Mouse (Mus musculus): ENCODE results near the gene Cxcr5.
"Not testable (repeated sequence)": the region's sequence is repeated elsewhere in the genome, so short reads cannot be mapped to it uniquely, and the experiment has no call there.

Cxcr5 gene

DNA sequence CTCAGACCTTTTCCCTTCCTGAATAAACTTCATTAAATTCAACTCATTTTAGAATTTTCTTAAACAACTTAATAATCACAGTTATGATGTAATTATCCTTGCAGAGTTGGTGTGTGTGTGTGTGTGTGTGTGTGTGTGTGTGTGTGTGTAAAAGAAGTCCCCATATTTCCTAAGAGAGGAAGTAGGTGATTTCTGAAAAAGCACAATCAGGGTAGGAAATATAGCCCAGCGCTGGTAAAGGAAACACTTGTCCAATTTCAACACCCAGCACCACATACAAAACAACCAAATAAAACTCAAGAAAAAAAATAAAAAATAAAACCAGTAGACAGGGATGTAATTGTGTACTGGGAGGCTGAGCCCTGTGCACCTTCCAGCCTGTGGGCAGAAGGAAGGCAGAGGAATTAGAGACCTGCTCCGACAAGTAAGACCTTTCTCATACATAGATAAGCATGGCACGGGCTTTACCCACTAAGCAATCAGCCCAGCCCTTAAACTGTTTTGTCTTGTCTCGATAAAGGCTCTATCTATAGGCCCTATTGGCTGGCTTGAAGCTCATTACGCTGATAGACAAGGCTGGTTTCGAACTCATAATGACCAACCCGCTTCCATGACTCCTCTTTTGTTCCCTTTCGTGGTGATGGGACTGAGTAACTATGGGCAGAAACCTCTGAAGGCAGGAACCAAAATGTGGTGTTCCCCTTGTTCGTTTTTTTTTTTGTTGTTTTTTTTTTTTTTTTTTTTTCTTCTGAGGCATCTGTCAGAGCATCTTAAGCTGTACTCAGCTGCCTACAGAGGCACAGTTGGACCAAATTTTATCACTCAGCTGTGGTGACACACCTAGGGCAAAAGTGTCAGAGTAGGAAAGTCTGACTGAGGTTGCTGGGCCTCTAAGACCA, 25.8 kb upstream of the Cxcr5 start:
- peak; percentile 41 for DNase-seq (ENCODE audit: low read depth)

DNA sequence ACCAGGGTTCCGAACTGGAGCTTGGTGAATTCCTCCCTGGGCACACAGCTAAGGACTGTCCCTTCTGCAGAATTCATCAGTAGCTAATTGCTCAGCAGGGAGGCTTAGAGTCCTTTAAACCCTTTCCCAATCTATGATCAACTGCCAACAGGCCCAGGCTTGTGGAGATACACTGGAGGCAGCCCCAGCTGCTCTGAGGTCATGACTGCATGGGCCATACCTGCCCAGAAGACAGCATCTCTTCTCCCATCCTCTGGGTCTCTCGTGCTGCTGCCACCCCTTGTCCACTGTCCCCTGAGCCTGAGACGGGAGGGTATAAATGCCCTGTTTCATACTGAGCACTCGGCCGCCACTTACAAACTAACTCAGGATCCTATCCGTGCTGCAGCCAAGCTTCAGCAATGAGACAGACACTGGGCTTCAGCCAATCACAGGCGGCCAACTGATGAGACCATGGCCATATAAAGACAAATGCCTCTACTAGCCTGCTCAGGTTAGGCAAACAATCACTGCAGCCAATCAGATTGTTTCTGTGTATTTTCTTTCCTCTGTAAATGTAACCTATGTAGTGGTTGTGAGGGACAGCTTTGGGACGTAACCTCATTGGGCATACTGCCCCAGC, 25.1 kb upstream of the Cxcr5 start:
- no peak for DNase-seq (ENCODE audit: low read depth)

DNA sequence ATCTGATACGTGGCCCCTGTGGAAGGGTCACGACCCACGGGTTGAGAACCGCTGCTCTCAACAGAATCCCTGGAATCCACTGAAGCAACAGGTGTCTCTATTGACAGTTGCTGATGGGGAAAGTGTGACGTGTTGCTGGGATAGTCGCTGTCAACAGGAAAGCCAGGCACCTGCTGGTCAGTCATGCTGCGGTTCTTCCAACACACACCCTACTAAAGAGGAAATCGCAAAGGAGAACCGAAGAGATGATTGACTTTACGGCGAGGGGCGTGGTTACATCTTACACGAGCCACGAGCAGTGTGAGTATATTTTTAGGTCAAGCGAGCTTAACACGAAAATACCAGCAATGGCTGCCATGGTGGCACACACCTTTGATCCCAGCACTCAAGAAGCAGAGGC, 20.7 kb upstream of the Cxcr5 start:
- DNase-seq (ENCODE audit: low read depth) = peak; percentile 91

DNA sequence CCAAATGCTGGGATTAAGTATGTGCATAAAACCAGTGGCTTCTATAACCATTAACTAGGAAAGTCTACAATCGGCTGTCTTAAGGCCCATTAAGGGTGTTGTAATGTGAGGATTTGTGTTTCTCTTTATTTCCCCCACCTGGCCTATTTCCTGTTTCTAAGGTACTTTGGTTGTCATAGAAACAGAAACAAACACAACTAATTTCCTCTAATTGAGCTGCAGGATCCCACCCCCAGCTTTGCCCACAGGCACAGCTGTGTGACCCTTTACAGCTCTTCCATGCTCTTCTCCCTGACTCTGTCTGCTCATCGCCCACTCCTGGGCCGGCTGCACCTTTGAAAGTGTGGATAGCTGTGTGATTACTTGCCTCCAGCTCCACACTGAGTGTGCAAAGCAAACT, 19.7 kb upstream of the Cxcr5 start:
- peak; percentile 92 for DNase-seq (ENCODE audit: low read depth)

DNA sequence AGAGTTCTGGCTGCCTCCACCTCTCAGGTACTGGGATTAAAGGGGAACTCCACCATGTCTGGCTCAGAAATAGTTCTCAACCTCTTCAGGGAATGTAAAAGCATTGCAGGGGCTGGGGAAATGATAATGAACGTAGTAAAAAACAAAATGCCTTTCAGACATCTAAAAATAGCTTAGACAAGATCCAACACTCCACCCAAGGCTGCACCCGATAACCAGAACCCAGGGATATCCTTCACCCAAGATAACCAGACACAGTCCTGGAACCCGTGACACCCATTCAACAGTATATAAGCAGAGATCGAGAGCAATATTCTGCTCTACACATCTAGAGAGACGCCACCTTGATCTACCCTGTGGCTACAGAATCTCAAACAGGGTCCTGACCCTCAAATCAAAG, 18.4 kb upstream of the Cxcr5 start:
- peak; percentile 50 for DNase-seq (ENCODE audit: low read depth)

DNA sequence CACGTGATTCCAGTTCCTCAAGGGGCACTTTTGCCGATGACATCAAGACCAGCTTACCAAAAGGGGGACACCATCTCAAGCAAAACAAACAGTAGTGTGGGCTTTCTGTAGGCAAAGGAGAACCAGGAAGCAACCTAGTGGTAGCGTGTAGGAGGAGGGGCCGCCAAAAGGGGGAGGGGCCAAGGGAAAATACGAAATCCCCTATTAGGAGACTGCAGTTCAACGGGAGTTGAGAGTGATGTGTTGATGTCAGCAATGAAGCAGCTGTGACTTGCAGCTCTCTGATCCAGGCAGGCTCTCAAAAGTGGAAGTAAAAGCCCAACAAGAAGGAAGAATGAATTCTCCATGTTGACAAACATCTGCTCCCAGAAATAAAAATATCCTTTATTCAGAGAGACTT, 17.7 kb upstream of the Cxcr5 start:
- DNase-seq (ENCODE audit: low read depth) = peak; percentile 93

DNA sequence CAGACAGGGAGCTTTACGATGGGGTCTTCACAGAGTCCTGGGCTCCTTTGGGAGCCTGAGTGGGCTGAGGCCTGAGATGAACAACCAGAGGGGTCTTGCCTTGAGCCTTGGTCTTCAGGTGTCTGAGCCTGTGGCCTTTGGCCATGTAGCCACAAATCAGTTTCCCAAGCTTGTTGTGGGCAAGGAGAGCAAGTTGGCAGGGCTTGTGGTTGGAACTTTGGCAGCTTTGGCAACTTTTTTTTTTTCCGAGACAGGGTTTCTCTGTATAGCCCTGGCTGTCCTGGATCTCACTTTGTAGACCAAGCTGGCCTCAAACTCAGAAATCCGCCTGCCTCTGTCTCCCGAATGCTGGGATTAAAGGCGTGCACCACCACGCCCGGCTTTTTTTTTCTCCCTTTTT, 14.4 kb upstream of the Cxcr5 start:
- not testable (repeated sequence) for DNase-seq (ENCODE audit: low read depth)

DNA sequence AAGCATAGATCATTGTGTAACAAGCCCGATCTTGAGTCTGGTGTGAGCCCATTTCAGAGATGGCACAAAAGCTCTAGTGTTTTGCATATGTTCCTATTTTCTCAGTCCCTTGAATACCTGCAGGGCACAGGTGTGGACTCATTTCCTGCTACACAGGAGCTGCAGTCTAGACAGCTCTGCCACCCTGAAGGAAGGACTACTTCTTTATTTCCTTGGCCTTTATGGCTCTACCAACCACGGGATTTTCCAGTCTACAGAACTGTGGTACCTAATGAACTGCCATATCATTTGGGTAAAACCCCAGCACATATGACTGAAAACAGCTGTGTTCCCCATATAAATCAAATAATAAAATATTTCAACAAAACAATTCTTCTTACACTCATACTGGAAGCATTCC, 13.4 kb upstream of the Cxcr5 start:
- no peak for DNase-seq (ENCODE audit: low read depth)

DNA sequence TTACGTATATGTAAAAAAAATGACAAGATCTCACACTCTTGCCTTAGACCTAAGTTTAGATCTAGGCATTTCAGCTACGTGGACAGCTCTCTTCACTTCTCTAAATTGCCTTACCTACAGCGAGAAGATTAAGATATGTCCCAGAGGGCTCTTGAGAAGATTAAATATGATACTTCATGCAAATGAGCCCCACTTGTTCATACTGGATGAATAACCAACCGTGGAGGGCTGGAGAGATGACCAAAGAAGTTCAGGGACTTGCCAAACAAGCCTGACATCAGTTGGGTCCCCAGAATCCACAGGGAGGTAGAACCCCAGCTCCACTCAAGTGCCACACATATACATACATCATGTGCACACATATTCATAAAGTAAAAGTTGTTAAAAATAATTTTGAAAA, 11.6 kb upstream of the Cxcr5 start:
- DNase-seq (ENCODE audit: low read depth) = no peak

DNA sequence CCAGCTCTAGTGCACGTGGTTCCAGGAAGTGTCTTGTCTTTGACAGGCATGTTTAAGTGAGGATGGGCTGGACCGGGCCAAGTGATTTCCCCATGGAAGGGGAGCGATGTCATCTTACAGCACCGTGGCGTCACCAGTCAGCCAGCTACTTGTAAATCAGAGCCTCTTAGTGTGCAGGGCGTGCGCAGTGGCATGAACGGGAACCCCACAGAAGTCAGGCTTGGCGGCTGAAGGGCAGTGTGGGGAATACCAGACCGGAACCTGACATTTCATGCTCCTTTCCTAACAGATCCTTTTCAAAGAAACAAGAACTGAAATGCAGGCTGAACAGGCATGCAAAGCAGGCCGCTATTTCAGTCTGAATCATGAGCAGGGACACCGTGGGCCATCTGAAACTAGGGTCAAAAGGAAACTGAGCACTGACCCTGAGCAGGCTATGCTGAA, 9.3 kb upstream of the Cxcr5 start:
- DNase-seq (ENCODE audit: low read depth) = no peak

DNA sequence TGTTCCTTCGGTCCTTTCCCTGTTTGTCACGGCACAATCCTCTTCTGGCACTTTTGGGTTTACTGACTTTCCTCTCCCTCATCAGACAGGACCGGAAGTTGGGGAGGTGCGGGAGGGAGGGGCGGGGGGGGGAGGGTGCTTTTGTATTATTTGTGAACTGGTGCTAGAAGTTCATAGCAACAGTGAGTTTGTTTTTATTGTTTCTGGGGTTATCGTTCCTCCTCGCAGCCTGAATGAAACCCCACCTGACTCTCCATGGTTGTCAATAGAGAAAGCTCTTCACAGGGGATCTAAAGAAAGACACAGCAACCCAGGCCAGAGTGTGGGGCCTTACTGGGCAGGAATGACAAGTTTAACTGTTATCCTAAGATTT, 6.4 kb upstream of the Cxcr5 start:
- DNase-seq (ENCODE audit: low read depth) = peak; percentile 90

DNA sequence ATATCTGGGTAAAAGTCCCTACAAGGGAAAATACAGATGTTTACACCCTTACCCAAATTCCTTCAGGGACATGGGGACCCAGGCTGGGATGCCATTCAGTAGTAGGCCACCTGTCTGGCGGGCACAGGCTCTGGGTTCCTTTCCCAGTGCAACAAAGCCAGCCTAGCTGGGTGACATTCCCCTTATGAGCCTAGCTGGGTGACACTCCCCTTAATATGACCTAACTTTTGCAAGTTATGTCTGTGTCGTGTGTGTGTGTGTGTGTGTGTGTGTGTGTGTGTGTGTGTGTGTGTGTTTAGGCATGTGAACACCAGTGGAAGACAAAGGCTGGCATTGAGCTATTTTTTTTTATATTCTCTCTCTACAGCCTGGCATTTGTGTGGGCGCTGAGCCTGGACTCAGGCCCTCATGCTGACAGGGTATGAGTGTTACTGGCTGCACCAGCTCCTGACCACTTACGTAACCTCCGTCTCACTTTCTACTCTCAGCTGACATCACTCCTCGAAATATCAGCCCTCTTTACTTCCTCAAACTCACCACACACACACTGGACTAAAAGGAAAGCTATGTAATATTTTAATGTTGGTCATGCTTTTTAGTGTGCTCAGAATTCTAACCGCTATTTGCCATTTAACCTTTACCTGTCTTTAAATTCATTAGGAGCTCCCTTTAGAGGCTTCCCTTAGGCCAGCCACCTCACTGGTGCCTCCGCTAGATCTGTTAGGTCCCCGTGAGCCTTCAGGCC, 5.8 kb upstream of the Cxcr5 start:
- DNase-seq (ENCODE audit: low read depth) = no peak

DNA sequence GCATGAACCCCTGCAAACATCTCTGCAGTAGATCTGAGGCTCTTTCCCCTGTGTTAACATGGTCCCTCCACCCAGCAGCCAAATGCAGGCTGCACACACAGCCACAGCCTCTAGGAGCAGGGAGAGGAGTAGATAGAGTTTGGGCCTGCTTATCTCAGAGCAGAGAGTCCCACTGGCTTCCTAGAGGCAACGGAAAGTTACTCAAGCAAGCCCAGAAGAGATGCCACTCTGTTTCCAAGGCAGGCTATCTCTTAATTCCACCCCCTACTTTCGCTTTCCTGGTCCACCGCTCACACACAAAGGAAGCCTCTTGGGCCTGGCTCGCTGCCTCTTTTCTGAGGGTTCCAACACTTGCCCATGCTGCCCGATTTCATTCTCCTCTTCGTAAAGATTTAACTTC, 3.7 kb upstream of the Cxcr5 start:
- DNase-seq (ENCODE audit: low read depth) = peak; percentile 65

DNA sequence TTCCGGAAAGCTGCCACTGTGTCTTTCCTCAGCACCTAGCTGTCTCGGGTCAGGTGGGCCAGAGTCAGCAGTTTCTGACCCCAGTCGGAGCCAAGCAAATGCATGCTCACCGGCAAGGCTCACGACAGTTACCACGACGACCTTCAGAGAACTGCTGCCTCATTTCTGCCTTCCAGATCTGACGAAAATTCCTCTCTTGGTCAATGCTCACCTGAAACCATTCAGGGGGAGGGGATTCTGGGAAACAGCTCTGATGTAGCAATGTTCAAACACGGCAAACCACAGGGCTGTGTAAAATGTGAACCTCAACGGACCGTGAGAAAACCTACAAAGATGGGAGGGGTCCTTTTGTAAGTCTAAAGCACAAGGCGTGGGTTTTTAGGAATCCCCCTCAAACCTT, 1.3 kb upstream of the Cxcr5 start:
- peak; percentile 89 for DNase-seq (ENCODE audit: low read depth)

DNA sequence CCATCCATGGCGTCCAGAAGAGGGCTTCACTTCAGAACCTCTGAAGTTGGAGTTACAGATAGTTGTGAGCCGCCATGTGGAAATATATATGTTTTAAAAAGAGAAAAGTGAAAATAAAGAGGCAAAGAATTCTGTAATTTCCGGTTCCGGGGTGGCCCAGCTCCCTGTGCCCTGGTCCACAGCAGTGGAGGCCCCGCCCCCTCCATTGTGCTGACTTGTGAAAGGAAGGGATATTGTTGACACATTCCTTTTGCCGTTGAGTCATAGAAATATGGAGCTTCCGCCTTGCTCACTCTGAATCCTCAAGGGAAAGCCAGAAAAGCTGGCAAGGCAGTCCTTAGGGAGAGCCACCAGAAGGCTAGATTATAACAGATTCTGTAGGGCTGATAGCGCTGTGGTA, 9.5 kb downstream of the Cxcr5 start:
- no peak for DNase-seq (ENCODE audit: low read depth)

DNA sequence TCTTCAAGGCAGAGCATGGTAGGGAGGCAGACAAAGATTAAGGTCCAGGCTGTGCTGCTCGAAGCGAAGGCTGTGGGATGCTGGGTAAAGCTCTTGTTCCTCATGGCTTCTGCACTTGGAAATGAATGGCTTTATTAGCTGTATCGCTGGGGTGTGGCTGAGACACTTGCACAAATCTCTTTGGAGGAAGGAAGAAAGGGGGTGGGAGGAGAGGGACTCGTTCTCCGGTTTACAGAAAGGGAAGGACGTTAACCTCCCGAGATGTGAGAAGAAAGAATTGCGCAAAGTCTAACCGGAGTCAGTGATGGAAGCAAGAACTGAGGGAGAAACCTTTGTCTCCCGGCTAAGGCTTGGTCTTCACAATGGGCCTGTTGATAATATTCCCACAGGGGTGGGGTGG, 10.5 kb downstream of the Cxcr5 start:
- no peak for DNase-seq (ENCODE audit: low read depth)

DNA sequence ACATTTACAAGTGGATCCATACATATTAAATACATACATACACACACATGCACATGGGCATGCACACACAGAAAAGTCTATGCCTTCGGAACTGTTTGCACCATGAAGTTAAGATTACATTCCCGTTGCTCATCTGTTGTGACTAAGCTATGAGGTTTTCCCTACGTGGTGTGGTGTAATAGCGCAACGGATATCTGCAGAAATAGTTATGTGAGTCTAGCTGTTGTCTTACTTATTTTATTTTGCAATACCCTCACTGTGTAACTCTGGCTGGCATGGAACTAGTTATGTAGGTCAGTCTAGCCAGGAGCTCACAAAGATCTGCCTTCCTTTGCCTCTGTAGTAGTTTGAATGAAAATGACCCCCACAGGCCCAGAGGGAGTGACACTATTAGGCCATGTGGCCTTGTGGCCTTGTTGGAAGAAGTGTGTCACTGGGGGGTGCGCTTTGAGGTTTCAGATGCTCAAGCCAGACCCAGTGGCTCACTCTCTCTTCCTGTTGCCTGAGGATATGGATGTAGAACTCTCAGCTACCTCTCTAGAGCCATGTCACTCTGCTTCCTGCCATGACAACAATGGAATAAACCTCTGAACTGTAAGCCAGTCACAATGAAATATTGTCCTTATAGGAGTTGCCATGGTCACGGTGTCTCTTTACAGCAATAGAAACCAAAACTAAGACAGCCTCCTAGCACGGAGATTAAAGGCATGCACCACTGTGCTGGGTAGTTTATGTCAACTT, 13.1 kb downstream of the Cxcr5 start:
- DNase-seq (ENCODE audit: low read depth) = peak; percentile 64

DNA sequence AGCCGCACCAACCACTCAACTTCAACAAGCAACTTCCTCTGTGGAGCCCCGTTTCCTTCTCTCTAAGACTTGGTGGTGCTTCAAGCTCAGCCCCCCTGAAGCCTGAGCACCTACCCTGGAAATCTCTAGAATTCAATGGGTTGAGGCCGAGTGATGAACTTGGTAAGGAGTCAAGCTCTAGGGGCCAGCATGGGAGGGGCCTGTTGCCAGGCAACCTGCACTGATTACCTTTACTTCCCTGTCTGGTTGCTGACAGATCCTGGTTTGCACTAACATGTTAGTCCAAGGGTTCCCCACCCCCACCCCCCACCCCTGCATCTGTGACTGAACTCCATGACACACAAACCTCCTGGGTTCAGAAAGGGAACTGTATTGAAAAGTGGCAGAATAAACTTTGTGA, 16.7 kb downstream of the Cxcr5 start:
- no peak for DNase-seq (ENCODE audit: low read depth)

DNA sequence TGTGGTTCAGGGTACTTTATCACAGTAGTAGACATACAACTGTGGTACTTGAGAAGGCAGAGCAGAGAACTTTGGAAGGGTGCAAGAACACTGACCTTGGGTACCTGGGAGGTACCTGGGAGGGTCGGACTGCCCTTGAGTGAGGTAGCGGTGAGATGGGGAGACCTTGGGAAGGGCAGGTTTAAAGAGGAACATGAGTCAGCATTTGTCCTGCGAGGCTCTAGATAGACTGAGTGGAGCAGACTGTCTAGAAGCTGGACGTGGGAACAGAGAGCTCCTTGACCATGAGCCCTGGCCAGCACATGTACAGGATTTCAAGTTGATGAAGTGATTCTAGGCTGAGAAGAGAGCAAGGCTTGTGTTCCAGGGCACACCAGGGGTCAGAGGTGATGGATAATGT, 19.3 kb downstream of the Cxcr5 start:
- DNase-seq (ENCODE audit: low read depth) = no peak

DNA sequence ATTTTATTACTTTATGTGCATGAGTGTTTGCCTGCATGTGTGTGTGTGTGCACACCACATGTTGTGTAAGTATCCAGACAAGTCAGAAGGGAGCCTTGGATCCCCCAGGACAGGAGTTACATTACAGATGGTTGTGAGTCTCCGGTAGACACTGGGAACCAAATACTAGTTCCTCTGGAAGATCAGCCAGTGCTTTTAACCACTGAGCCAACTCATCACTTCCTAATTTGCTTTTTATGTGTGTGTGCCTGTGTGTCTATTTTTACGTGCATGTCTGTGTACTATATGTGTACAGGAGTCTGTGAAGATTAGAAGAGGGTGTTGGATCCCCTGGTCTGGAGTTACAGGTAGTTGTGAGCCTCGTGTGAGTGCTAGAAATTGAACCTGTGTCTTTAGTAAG, 21.0 kb downstream of the Cxcr5 start:
- DNase-seq (ENCODE audit: low read depth) = no peak

DNA sequence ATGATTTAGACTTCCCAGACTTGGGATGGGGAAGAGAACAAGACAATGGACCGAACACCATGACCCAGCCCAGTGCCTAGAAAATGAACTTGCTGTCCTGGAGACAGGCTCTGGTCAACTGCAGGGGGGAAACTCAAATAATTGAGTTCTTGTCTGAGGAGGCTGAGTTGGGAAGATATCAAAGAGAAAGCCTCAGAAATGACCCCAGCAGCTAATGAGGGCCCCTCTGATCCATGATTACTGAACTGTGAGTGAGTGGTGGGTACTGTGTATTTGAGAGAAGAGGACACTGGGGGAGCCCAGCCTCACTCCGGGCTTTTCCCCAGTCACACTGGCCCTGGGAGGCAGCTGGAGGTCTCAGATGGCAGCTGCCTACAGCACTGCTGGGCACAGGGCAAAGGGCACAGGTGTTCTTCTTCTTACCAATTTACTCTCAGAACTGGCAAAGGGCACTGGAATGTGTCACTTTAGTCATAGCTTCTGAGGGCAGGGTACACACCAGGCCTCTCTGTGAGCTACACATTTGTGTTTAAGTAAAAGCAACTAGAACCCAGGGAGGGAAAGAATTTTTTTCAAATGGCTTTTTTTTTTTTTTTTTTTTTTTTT, 21.8 kb downstream of the Cxcr5 start:
- no peak for DNase-seq (ENCODE audit: low read depth)
